Mouse (Mus musculus) ovary, postnatal 36 days (tissue): ENCODE measurements around the gene Glt1d1.

Source experiments
- DNase-seq: peaks from one replicate; pipeline ENCODE4 v3.0.0; 2022; ENCODE audit warnings: low spot score, mixed read lengths

Glt1d1 gene

DNA sequence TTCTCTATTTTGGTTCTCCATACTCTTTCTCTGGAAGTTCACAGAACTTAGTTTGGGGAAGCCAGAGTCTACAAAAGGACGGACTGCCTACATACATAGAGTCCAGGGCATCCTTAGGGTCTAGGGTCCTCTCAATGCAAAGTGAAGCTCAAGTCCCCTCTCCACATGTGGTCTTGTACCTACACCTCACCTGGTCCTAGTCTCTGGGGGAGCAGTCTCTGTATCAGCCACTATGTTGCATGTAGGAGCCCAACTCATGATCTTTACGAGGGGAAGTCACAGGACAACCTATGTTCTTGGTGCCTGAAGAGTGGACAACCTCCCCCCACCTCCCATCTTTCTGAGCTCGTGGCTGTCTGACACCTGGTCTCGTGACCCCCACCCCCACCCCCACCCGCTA lies 391 bp upstream of the Glt1d1 start:
- DNase-seq = no peak

DNA sequence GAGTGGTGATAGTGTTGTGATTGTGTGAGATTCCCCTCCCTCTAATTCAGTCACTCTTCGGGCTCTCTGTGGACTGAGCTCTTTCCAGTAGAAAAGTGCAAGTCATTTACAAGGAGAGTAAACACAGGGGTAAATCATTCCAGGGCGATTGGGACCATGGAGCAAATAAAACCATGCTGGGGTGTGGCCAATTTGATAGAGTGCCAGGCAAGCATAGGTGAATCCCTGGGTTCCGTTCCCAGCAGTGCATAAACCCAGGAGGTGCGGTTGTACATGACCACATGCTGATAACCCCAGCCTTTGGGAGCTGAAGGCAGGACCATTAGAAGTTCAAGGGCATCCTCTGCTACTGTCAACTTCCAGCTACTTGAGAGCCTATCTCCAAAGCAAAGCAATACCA lies 1.1 kb downstream of the Glt1d1 start:
- DNase-seq = no peak

DNA sequence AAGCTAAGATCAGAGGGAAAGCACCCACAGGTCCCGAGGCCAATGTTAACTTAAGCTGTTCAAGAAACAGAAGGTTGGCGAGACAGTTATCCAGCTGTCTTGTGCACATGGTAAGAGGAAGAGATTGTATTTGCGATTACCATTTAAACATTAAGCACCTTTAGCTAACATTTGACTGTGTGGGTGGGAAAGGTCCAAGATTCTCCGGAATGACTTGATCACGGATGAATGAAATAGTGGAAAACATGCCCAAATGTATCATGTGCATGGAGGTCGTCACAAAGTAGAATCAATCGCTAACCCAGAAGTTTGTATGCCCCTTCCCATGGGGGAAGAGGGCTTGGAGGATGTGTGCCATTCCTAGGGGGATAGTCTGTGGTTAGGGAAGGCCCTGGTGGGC lies 1.6 kb downstream of the Glt1d1 start:
- DNase-seq = no peak

DNA sequence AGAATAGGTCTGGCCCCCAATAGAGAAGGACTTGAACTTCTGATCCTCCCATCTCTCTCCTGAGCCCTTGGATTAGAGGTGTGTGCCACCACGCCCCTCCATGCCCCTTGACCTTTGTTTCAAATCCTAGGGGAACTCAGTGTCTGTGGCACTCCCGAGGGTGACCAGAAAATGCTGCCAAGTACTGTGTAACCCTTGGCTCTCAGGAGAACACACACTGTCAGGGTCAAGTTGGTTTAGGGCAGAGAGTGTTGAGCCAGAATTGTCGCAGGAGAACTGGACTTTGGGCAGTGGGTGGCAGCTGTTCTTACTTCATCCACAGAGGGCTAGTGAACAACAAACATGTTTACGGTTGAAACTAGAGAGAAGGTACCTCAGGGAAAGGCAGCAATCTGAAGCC lies 5.6 kb downstream of the Glt1d1 start:
- no peak for DNase-seq

DNA sequence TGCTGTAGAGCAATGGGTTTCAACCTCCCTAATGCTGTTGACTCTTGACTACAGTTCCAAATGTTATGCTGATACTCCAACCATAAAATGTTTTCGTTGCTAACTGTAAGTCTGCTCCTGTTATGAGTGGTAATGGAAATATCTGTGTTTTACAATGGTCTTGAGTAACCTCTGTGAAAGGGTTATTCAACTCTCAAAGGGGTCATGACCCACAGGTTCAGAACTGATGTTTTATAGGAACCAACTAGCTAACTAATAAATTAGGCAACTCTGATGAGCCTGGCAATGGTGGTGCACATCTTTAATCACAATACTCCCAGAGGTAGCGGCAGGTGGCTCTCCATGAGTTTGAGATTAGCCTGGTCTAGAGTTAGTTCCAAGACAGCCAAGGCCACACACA lies 6.1 kb downstream of the Glt1d1 start:
- DNase-seq = no peak

DNA sequence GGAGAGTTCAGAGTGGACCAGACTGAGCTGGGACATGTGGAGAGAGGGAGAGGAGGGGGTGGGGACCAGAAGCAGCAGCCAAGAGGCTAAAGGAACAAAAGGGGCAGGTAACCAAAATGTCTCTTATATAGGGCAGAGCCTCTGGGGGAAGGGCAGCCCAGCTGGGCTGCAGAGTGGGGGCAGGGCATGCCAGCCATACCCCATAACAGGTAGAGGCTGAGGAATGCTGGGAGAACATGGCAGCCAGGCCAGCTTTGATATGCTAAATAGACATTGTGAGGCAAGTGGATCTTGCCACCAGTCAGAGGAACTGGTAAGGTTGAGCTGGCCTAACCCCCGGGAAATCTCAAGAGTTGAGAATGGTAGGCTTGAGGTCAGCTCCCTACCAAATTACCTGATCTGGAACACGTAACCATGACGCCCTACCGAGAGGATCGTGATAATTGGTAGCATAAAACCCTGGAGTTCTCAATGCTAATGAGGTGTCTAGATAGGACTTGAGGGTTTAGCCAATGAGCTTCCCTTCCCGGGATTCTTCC lies 7.1 kb downstream of the Glt1d1 start:
- DNase-seq = no peak

DNA sequence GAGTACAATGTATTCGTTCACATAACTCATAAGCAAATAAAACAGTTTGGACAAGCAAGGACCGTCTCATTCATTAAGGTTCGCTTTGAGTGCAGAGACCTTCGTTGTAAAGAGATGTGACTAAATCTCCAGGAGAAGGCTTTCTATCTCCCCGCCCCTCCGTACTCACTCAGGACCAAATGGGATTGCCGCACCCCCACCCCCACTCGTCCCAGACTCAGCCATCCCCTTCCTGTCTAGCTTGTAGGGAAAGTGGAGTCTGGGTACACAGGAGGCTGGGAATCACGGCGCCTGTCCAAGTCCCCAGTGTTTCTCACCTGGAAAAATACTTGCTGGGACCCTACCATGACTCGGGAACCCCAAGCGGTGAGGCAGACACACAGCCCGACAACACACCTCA lies 7.6 kb downstream of the Glt1d1 start:
- no peak for DNase-seq

DNA sequence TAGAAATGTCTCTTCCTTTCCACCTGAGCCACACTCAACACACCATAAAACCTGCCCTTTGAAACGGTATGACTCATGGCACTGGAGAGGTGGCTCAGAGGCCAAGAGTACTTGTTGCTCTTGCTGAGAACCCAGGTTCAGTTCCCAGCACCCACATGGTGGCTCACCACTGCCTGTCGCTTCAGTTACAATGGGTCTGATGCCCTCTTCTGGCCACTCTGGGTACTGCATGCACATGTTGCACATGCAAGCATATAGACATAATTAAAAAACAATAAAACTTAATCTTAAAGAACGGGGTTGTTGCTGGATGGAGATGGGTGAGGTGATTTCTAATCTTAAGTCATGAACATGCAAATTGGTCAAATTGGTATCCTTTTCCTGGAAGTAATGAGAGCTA lies 8.3 kb downstream of the Glt1d1 start:
- no peak for DNase-seq

DNA sequence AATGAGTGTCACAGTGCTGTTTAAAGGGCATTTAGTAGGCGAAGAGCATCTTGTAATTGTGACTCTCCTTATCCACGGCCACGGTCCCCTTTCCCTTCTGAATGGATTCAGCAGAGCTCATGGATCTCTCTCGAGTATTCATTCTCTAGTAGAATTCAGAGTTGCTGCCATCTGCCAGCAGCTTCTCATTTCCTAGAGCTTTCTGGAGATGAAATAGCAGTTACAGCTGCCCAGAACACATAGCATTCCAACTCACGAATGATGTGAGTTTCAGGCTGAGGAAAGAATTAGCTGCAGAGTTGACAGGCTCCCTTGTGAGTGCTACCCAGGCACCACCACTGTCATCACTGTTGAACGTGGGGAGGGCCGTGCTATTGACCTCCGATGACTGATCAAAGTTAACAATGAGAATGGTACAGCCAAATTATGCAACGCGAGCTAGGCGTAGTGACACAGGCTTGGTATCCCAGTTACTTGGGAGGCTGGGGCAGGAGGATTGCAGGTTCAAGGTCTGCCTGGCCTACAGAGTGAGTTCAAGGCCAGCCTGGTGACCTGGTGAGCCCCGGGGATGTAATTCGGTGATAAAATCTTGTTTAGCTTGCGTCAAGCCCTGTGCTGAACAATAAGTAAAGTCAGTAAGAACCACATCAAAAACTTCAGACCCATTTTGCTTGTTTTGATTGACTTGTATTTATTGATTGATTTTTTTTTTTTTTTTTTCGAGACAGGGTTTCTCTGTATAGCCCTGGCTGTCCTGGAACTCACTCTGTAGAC lies 9.3 kb downstream of the Glt1d1 start:
- DNase-seq = no peak

DNA sequence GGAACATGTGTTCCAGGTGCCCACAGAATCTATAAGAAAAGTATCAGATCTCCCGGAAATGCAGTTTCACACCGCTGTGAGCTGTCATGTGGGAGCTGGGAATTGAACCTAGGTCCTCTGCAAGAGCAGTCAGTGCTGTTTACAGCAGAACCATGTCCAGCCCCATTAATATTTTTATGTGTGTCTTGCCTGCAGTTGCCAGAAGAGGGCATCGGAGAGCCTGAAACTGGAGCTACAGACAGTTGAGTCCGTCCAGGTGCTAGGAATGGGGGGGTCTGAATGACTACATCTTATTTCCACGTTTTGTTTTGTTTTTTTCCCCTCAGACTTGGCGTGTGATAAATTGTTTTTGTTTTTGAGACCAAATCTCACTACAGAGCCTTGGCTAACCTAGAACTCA lies 16.0 kb downstream of the Glt1d1 start:
- DNase-seq = no peak

DNA sequence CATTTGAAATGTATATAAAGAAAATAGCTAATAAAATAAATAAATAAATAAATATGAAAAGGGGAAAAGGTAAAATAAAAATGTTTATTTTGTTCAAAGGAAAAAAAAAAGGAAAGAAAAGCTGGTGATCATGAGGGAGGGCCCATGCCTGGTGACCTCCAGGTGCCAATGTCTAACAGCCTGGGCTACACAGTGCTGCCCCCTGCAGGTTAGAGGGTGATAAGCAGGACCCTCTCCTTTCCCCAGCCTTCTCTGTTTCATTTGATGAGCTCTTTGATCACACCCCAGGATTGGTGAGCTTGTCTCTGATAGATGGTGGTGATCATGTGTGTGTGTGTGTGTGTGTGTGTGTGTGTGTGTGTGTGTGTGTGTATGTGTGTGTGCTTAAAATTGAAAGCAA lies 17.0 kb downstream of the Glt1d1 start:
- DNase-seq = no peak

DNA sequence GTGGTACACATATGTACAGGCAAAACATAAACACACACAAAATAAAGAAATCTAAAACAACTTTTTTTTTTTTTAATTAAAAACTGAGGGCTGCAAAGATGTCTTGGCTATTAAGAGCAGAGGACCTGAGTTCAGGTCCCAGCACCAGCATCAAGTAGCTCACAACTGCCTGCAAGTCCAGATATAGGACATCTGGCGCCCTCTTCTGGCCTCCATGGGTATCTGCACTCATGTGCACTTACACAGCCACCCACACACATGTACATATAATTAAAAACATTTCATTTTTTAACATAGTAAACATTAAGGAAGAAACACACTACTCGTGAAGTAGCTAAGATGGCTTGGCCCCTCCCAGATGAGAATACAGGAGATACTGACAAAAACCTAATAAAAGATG lies 26.2 kb downstream of the Glt1d1 start:
- DNase-seq = no peak

DNA sequence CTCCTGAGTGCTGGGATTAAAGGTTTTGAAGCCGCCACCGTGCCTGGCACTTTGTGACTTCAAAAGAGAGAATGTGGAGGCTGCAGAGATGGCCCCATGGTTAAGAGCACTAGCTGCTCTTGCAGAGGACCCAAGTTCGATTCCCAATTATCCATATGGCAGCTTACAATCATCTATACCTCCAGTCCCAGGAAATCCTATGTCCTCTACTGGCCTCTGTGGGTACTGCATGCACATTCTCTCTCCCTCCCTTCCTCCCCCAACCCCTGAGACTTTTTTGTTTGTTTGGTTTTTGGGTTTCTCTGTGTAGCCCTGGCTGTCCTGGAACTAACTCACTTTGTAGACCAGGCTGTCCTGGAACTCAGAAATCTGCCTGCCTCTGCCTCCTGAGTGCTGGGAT lies 27.2 kb downstream of the Glt1d1 start:
- DNase-seq = no peak

DNA sequence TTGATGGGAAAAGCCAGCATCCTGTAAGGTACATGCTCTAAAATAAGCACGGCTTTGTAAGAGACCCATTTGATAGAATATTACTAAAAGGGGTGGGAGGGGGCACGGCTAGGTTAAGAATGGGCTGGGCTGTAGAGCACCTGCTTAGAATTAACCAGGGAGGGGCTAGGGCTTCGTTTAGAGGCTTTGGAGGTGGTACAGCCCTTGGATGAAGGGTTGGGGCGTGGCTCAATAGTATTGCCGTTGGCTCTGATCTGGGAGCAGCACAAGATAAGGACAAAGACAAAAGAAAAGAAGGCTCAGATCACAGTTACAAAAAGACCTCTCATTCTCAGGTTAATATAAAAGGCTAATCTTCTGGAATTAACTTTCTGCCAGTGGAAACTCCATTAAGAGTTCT lies 28.2 kb downstream of the Glt1d1 start:
- DNase-seq = no peak

DNA sequence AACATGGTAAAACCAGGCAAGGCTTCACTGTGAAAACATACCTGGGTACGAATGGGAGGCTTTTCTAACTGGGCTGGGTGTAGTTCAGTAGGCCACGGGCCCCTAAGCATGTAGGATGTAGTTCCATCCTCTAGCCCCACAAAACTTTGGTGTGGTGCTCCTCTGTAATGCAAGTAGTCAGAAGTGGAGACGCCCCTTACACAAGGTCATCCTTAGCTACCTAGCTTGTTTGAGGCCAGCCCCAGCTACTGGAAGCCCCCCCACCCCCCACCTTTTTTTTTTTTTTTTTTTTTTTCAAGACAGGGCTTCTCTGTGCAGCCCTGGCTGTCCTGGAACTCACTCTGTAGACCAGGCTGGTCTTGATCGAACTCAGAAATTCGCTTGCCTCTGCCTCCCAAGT lies 28.9 kb downstream of the Glt1d1 start:
- DNase-seq = no peak

DNA sequence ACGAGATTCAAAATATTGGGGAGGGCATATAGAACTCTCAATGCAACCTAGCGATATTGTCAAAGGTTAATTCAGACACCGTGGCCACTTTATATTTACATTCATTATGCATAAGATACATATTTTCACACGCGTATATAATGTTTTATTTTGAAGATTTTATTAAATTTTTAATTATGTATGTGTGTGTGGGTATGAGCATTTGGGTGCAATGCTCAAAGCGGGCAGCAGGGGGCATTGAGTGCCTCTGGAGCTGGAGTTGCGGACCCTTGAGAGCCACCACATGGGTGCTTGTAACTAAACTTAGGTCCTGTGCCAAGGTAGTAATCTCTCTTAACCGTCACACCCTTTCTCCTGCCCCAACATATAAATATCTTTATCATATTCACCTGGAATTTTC lies 41.9 kb downstream of the Glt1d1 start:
- DNase-seq = no peak

DNA sequence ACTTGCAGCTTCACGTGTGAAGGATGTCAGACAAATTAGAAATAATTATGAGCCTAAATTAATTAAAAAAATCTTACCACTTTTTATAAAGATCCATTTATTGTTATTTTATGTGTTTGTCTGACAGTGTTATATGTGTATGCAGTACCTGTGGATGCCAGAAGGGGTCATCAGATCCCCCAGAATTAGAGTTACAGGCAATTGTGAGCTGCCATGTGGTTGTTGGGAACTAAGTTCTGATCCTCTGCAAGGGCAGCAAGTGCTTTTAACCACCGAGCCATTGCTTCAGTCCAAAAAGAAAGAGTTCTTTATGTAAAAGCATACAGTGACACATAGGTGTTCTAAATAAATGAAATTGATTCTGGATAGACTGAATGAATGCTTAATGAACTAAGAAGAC lies 45.5 kb downstream of the Glt1d1 start:
- no peak for DNase-seq

DNA sequence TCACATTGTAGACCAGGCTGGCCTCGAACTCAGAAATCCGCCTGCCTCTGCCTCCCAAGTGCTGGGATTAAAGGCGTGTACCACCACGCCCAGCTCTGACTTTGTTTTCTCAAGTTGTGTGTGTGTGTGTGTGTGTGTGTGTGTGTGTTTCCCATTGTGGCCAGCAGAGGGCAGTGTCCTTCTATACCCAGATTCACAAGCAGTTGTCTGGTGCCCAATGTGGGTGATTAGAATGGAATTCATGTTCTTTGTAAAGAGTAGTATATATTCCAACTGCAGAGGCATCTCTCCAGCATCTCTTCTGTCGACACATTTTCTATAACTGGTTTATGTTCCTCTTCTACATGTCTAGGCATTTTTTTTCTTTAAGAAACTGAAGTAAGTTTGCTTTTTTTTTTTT lies 46.4 kb downstream of the Glt1d1 start:
- no peak for DNase-seq

DNA sequence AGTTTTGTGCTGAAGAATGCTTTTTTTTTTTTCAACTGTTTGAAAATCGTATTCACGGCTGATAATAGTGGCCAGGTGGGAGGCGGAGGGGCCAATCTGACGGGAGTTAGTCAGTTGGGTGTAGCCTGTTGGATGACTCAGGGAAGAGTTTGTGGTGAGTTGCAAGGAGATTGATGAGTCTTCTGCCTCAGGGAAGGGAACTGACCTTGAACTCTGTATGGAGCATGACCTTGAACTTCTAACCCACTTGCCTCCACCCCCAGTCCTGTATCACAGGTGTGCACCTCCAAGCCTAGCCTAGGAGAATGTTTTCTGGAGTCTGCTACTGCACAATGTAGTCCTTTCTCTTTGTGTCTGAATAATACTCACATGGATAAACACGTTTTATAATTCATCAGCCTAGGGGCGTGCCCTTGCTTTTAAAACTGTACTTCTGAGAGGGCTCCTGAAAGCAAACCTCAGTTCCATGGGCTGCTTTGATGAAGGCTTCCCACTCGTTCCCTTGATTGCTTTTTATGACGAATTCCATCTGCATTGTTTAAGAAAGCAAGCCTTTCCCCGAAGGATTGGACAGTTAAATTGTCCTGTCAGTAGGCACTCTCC lies 56.6 kb downstream of the Glt1d1 start:
- DNase-seq = no peak

DNA sequence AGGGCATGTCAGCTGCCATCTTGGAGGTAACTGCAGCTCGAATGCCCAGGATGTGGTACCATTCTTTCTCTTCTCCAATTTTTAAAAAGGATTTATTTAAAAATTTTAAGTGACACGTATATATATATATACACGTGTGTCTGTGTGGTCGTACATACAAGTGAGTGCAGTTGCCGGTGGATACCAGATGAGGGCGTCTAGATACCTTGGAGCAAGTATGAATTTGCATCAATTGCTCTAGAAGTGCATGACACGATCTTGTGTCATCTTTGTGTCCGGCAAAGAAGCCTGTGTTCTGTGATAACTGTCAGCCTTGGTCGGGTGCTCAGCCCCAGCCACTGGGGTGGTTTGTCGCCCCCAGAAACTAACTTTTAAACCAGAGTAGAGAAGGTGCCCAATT lies 59.0 kb downstream of the Glt1d1 start:
- DNase-seq = no peak

DNA sequence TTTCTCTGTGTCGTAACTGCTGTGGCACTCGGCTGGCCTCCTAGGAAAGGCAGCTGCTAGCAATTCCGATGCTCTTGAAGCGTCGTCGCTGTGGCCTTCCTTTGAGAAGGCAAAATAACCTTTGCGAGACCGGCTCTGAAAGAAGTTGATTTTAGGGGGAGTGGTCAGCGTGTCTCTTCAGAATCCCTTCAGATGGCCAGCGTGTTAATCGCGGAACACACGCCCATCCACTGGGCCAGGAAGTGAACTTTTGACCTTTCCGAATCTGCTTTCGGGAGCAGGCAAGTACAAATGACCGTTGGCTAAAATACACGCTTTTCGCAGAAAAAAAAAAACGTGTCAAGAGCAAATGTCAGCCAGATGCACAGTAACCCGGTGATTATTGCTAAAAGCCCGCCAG lies 59.5 kb downstream of the Glt1d1 start:
- DNase-seq = no peak

DNA sequence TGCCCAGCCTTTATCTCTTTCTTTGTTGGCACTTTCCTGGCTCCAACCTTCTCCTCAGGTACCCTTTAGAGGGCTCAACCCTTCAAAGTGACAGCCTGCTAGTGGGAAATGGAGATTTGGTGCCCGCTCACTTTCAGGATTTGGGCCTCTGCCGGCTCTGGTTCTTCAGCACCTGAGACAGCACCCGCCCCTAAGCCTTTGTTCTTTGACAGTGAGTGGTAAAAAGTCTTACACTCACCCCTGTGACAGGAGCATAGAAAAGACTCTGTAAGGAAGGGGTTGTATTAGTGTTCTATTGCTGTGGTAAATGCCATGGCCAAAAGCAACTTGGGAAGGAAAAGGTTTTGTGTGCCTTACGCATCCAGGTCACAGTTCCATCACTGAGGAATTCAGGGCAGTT lies 63.8 kb downstream of the Glt1d1 start:
- DNase-seq = no peak

DNA sequence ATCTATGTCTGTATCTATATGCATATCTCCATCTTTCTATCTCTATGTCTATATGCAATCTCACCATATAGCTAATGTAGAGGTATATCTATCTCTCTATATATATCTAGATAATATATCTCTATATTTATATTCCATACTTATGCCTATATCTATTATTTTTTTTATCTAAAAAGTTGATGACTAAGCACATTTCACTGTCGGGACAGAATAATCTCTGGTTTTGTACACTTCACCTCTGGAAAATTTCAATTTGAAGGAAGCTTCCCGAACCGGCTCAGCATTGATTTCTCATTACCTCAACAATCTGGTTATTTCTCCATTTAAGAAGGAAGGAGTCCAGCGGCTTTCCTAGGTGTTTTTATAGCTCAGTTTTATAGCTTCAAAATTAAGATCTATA lies 64.5 kb downstream of the Glt1d1 start:
- DNase-seq = no peak

DNA sequence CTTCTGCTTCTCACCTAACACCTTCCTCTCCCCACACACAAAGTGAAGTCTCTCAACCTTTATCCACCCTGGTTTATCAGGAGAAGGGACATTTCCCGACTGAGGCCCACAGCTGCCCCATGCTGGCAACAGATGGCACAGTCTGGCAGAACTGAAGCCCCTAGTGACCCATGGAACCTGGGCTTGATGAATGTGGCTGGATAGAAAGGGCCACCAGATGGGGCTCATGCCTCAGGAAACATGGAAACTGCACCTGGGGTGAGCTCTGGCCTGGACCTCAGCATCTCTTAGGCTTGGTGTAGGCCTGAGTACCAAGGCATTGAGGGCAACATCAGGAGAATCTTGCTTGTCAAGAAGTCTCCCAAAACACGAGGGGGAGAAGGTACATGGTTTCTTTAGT lies 66.5 kb downstream of the Glt1d1 start:
- no peak for DNase-seq
